Mouse (Mus musculus) lung, postnatal 0 days (tissue): ENCODE results near the gene Gm6217.

Experiments used
- CTCF ChIP-seq: IDR thresholded peaks from 2 replicates; pipeline ENCODE4 v1.5.1; 2016; ENCODE audit warnings: antibody characterized with exemption, mild to moderate bottlenecking
- EP300 ChIP-seq: IDR thresholded peaks from 2 replicates; pipeline ENCODE4 v1.6.1; 2016; ENCODE audit warnings: antibody characterized with exemption, mild to moderate bottlenecking, control low read depth

DNA sequence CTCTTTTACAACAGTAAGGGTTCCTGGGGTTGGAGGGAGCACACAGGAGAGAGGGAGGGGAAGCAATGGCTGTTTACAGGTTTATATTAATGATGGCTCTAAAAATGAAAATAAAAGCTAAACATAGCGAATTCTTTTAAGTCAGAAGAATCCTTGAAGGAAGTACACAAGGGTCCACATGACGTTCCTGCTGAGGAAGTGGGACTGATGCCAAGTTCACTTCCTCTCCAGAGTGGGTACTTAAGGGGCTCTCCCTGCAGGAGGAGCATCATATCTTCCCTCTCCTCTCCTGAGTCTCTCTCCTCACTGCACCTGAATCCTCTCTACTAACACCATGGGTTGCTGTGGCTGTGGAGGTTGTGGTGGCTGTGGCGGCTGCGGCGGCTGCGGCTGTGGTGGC, 6.5 kb downstream of the Gm6217 start, which contains the start of gene A030014E15Rik:
- TF ChIP-seq EP300 (no peak), CTCF (no peak; the same call in 1 of the 2 replicates)
